Mouse (Mus musculus) layer of hippocampus, postnatal 36 days (tissue): ENCODE data around the gene 1700011M02Rik. TPM values are rescaled to one million over a fixed set of nuclear protein-coding genes. Genes with fewer than 3 reads are reported as not detected.
A peak's percentile ranks its signal among the peaks of the same experiment; 100 is the strongest.
"Not testable (repeated sequence)": the region's sequence is repeated elsewhere in the genome, so short reads cannot be mapped to it uniquely, and the experiment has no call there.

Experiments used
- DNase-seq, 2 experiments: peaks; one replicate each; pipeline ENCODE4 v3.0.0; 2022
- total RNA-seq, 2 experiments: library from RNA; stranded (reverse); gene quantifications; 2 replicates each; pipeline ENCODE4 v1.2.3; 2021

Gene 1700011M02Rik
- not detected for total RNA-seq

- DNase-seq: not testable (repeated sequence)
Observed at GRCm38 (mm10) chrX:102908587-102908986, at the start of gene 1700011M02Rik, which contains the start of gene Dmrtc1a. TSS of gene 1700011M02Rik (plus strand) at chrX:102908905. TSS of gene Dmrtc1a (minus strand) at chrX:102908687.

- no peak for DNase-seq
Observed at GRCm38 (mm10) chrX:102867871-102868270, 40.8 kb upstream of the 1700011M02Rik start, which contains the start of gene 1700031F05Rik. TSS of gene 1700031F05Rik (minus strand) at chrX:102867971.

GRCm38 (mm10) chrX:102914823-102915222, 6.1 kb downstream of the 1700011M02Rik start:
- not testable (repeated sequence) for DNase-seq

GRCm38 (mm10) chrX:102926707-102927106, 18.0 kb downstream of the 1700011M02Rik start:
- DNase-seq: peak; percentile 16 to 17

GRCm38 (mm10) chrX:102928072-102928471, 19.4 kb downstream of the 1700011M02Rik start, which contains the start of gene 1700018G05Rik:
TSS of gene 1700018G05Rik (plus strand) at chrX:102928372.
- DNase-seq: not testable (repeated sequence)

- DNase-seq: peak in 1 of 2 experiments; percentile 5
Observed at GRCm38 (mm10) chrX:102932992-102933570, 24.4 kb downstream of the 1700011M02Rik start.

GRCm38 (mm10) chrX:102933571-102934394, 25.1 kb downstream of the 1700011M02Rik start:
- DNase-seq: peak; percentile 51 to 58

- DNase-seq: no peak
Observed at GRCm38 (mm10) chrX:102934395-102934764, 25.7 kb downstream of the 1700011M02Rik start.

GRCm38 (mm10) chrX:102936743-102937142, 28.0 kb downstream of the 1700011M02Rik start:
- no peak for DNase-seq

- peak; percentile 16 to 20 for DNase-seq
Observed at GRCm38 (mm10) chrX:102950136-102950535, 41.4 kb downstream of the 1700011M02Rik start.

GRCm38 (mm10) chrX:102958917-102959316, 50.2 kb downstream of the 1700011M02Rik start:
- no peak for DNase-seq

Other genes with a start within 250 kb of the 1700011M02Rik start
- not detected for gene Gm3880, start 221.9 kb upstream of the 1700011M02Rik start, total RNA-seq
- not detected for gene Gm9112, start 201.3 kb upstream of the 1700011M02Rik start, total RNA-seq
- not detected for gene Dmrtc1b, start 201.0 kb upstream of the 1700011M02Rik start, total RNA-seq
- gene Dmrtc1c1, start 105.9 kb upstream of the 1700011M02Rik start, total RNA-seq: not detected
- gene Dmrtc1c2, start 54.3 kb upstream of the 1700011M02Rik start, total RNA-seq: not detected
- not detected for gene 1700031F05Rik, start 40.9 kb upstream of the 1700011M02Rik start, total RNA-seq
- gene Dmrtc1a, start 218 bp upstream of the 1700011M02Rik start, total RNA-seq: 1 to 10 TPM; 5.0 to 5.3 TPM
- gene 1700018G05Rik, start 19.5 kb downstream of the 1700011M02Rik start, total RNA-seq: not detected